Mouse (Mus musculus): ENCODE data around the gene Btrc. TPM values are rescaled to one million over a fixed set of nuclear protein-coding genes. Genes with fewer than 3 reads are reported as not detected.
"Not testable (repeated sequence)": the region's sequence is repeated elsewhere in the genome, so short reads cannot be mapped to it uniquely, and the experiment has no call there.

Btrc gene
- polyA plus RNA-seq (2015; fragmentation: Nextera tagmentation; extraction: Ambion mirVana) = 27.2 and 28.5 TPM in 2 replicates

DNA sequence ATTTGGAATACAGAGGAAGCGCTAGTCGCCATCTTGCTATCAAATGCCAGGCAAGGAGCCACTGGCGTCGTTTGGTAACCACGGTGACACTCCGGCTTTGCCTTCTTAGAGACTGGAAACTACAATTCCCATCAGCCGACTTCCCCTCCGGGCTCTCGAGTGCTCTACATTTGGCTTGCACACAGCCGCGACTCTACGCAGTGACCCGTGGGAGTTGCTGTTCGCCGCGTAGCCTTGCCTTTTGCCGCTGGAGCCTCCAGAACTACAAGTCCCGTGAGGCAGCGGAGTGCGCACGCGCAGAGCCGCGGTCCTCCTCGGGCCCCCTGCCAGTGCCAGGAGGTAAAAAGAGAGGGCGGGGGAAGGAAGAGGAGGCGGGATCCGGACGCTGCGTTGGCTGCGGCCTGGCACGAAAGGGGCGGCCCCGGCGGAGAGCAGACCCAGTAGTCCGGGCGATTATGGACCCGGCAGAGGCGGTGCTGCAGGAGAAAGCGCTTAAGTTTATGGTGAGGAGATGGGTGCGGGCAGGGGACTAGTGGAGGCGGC lies at the start of gene Btrc:
Gene Btrc, plus strand, starts transcription at position 351 of the 543 bp plus-strand sequence.
- peak; percentile 99 for DNase-seq (ENCODE audit: low spot score)

DNA sequence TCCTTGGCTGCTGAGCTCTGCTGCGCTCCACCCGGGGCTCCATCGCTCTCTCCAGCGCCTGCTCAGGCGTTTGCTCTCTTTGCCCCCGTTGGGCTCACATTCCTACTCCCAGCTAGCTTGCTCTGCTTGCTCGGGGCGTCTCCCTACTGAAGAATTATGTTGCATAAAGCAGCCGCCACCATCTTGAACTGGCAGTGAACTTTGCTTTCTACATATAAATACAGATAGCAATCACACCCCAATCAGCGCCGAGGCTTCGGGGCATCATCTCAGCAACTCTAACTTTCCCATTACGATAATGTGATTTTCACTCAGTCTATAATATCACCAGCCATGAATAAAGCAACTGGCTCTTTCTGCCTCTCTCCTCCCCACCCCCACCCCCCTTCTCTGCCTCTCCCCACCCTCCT lies 46.1 kb upstream of the Btrc start:
- DNase-seq (ENCODE audit: low spot score) = no peak

DNA sequence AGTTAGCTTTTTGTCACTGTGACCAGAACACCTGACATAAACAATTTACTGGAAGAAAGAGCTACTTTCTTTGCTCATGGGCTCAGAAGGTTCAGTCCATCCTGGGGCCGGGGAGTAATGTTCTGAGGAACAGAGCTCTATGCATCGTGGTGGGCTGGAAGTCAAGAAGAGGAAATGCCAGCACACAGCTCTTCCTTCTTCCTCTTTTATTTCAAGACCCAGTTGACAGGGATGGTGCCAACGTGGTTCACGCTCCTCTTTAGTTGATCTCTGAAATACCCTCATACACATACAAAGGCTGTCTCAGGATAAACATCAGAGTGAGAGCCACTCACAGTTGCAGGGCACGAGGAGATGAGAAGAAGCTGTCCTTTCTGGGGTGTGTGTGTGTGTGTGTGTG lies 42.5 kb upstream of the Btrc start:
- DNase-seq (ENCODE audit: low spot score) = no peak

DNA sequence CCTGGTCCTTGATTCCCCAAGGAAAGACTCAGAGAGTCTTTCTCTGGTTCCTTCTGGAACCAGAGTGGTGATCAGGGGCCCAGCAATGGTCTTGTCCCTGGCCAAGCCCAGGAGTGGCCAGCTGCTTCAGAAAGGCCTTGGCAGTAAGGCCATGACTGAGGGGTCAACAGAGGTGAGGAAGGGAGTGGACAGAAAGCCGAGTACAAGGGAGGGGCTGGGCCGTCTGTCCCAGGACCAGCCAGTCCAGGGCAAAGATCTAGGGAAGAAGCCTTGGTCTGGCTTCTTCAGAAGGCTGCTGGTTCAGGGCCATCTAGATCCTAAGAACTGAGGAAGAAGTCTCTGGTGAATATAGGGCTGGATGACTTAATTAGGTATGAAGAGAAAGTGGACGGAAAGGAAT lies 34.5 kb upstream of the Btrc start:
- DNase-seq (ENCODE audit: low spot score) = no peak

DNA sequence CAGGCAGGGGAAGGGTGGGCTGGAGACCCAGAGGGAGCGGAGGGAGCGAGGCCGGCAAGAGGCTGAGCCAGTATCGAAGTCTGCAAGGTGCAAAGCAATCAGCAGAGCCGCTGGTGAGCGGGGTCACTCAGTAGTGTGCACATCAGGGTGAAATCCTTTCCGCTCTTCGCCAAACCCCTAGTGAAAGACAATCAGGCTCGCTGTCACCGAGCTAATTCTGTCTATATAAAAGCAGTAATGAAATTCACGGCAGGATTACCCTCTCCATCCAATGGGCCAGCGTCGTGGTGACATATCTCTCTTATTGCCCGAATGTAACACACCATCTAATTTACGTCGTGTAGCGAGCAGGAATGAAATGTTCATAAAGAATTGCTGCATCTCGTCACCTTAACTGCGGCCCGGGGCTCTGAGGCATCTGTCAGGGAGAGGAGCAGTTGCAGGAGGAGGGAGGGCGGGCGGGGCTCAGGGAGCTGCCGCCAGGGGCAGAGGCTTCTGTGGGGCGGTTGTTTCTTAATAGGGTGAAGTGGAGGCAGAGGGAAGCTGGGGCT lies 33.7 kb upstream of the Btrc start:
- no peak for DNase-seq (ENCODE audit: low spot score)

DNA sequence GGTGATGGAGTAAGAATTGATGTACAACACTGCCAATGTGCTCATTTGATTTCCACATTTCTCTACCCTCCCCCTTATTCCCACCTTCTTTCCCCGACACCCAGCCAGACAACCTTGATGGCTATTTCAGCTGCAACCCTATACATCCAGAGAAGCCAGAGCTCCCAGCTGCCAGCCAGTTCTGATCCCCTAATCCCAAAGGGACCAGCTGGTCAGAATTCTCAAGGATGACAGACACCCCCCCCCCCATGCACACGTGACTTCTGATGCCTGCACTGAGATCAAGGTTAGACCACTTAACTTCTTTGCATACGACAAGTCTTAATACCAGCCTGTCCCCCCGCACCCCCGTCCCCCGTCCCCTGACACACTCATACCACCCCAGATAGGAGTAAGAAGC lies 26.8 kb upstream of the Btrc start:
- DNase-seq (ENCODE audit: low spot score) = no peak

DNA sequence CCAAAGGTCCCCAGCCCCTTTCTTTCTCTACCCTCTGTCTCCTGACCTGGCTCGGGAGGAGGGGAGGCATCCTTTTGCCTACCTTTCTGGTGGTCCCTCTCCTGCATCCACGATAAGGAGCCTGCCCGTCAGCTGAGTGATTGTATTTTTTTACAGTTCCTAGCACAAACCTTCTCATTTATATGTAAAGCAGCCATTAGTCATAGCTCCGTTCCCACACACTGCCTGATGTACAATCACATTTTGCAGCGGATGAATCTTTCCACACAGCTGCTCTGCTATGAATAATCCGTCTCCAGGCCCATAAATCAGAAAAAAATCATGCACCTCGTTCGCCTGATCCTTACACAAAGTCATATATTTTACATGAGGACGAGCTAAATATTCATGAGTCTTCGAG lies 25.4 kb upstream of the Btrc start:
- no peak for DNase-seq (ENCODE audit: low spot score)

DNA sequence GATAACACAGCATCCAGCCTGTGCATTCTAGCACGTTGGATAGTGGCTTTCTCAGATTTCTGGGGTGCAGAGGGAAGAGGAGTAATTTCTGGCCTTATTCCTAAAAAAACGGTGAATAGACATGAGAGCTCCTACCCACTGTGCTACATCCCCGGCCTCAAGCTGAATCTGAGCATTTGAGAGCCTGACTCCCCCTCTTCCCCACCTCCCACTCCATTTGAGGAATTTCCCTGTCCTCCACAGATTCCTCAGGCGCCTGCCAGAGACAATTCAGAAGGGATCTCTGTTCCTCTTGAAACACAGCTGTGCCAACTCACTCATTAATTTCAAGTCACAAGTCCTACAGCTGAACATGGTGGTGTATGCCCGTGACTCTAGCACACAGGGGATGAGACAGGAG lies 19.6 kb upstream of the Btrc start:
- DNase-seq (ENCODE audit: low spot score) = no peak

DNA sequence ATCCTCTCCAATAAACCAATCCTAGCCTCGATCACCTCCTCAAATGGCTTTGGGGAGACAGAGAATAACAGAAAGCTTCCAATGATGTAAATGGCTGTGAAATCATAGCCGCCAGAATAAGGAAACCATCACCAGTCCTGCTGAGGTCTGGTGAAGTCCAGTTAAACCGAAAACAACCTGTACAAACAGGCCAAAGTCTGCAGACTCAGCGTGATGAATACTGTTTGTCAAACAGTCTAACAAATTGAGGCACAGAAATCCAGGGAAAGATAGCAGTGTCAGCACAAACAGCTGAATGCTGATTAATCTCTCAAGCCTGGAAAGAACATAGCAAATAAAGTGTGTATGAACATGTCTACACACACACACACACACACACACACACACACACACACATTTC lies 15.3 kb upstream of the Btrc start:
- DNase-seq (ENCODE audit: low spot score) = no peak

DNA sequence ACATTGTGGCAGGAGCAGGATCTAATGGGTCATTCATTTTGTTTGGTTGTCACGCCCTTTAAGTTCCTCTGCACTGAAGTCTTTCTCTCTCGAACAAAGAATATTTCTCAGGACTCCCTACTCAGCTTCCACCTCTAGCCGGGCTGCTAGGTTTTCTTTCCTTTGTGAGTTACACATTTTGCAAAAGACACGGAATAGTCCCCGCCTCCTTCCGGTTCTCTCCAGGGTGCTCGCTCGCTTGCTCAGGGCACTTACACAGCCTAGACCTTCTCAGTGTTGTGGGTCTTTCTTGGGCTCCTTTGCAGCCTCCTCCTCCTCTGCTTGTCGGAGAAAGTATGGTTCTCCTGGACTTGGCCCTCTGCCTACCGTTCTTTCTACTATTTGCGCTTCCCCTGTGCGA lies 13.1 kb upstream of the Btrc start:
- DNase-seq (ENCODE audit: low spot score) = no peak

DNA sequence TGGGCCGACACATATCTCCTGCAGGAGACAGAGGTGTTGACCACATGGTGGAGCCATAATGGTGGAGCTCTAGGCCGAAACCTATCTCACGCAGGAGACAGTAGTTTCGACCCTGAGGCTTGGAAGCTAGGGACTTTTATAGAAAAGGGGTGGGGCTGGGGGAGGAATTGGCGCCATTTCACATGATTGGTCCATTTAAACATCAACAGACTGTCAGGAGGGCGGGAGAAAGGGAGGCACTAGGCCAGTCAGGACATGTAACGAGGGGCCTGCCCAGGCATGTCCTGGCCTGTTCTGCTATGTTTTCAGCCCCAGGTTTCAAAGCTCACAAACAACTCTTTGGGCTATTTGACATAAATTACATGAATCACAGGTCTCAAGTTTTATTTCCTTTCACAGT lies 10.8 kb upstream of the Btrc start:
- not testable (repeated sequence) for DNase-seq (ENCODE audit: low spot score)

DNA sequence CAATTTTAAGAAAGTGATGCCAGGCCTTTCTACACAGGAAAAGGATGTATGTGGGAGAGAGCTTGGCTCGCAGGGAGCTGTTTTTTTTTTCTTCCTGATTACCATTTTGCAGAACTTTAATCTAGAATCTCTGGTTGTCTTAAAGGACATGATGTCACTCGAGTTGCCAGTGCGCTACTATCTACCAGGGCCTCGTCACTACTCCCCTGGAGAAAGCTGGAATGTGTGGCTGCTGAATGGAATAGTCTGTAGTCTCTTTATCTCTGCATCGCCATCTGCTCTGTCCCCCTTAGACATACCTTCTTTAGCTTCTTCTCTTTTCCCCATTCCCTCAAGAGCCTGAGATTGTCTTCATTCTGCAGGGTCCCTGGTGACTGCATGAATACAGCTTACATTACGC lies 7.9 kb upstream of the Btrc start:
- DNase-seq (ENCODE audit: low spot score) = no peak

DNA sequence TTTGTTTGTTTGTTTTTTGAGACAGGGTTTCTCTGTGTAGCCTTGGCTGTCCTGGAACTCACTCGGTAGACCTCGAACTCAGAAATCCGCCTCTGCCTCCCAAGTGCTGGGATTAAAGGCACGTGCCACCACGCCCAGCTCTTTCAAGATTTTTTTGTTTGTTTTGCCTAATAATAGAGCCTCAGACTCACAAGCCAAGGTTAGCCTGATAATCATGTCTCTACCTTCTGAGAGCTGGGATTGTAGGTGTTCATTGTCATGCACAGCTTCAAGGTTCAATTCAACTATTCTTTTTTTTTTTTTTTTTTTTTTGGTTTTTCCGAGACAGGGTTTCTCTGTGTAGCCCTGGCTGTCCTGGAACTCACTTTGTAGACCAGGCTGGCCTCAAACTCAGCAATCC lies 6.7 kb upstream of the Btrc start:
- DNase-seq (ENCODE audit: low spot score) = not testable (repeated sequence)

DNA sequence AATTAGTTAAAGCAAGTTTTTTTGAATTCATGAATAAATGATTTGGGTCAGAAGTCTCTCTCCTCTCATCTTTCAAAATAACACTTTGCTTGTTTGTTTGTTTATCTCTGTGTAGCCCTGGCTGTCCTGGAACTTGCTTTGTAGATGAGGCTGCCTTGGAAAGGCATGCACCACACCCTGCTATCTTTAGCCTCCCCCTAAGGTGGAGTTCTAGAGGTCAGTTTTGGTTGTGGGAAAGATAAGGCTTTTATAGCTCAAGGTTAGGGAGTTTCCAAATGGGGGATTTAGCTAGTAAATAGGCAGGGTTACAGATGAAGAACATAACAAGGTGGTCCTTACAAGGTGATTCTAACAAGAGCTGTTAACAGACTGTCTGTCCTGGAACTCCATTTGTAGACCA lies 3.0 kb upstream of the Btrc start:
- DNase-seq (ENCODE audit: low spot score) = no peak

DNA sequence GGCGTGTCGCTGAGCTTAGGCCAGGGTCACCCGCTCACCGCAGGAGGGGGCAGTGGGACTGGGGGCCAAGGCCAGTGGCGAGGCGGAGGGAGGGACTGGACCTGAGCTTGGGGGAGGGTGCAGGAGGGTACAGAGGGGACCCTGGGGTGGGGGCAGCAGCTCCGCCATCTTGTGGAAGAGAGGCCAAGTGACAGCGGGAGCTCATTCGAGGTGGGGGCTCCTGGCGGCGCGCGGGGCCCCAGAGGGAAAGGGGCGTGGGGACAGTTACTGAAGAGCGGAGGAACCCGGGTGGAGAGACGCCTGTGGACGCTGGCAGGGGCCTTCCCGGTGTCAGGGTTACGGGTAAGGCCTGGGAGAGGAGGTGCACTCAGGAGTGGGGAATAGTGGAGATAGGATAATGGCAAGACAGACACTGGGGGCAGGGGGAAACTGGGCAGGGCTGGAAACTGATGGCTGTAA lies 428 bp downstream of the Btrc start:
- DNase-seq (ENCODE audit: low spot score) = peak; percentile 63

DNA sequence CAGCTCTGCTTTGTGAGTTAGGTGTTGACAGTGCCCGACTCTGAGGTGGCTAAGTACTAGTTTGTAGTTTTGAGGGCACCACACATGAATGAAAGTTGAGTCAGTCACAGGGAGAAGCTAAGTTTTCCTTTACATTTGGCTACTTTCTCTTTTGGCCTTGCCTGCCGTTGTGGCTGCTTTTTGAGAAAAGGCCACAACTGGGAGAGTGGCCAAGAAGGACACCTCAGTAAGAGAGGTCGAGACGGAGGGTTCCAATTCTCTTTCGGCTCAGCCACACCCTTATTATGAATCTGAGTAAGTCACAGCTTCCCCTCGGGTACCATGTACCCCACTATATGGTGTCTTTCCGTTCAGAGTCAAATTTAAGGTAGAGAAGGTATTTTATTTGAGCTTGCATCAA lies 3.1 kb downstream of the Btrc start:
- DNase-seq (ENCODE audit: low spot score) = no peak

DNA sequence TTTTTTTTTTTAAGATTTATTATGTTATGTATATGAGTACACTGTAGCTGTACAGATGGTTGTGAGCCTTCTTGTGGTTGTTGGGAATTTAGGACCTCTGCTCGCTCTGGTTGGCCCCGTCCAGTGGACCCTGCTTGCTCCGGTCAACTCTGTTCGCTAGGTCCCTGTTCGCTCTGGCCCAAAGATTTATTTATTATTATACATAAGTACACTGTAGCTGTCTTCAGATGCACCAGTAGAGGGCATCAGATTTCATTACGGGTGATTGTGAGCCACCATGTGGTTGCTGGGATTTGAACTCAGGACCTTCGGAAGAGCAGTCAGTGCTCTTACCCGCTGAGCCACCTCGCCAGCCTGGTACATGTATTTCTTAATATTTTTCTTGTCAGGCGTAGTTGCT lies 21.3 kb downstream of the Btrc start:
- not testable (repeated sequence) for DNase-seq (ENCODE audit: low spot score)

DNA sequence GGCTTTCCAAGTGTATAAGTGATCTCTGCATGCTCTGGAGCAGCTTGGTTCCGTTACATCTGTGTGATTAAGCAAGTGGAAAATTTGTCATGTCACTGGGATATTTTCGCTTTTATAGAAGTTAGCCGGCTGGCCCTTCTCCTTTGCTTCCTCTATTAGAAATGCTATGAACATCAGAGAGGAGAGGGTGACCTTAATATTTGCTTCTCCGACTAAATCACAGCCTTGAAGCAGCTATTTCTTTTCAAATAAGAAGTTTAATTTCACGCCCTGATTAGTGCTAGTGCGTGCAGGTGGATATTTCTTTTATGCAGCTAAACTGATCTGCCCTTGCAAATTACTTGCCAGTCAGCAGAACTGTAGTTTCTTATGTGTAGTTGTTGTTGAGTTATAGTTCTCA lies 25.0 kb downstream of the Btrc start:
- DNase-seq (ENCODE audit: low spot score) = no peak

DNA sequence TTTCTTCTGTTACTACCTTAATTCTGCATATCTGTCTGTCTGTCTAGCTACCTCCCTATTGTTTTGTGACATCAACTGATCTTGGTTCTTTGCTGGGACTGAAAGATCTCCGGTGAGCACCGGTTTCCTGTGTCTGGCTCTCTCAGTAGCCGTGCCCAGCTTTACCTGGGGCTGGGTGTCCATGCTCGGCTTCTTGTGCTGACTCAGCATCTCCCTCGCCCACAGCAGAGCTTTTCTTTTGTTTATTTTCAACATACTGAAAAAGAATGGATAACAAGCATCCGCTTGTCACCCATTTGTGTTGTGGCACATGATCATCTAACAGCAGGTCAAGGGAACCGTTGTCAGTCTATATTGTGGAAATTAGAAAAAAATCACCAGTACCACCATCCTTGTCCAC lies 30.5 kb downstream of the Btrc start:
- DNase-seq (ENCODE audit: low spot score) = no peak

DNA sequence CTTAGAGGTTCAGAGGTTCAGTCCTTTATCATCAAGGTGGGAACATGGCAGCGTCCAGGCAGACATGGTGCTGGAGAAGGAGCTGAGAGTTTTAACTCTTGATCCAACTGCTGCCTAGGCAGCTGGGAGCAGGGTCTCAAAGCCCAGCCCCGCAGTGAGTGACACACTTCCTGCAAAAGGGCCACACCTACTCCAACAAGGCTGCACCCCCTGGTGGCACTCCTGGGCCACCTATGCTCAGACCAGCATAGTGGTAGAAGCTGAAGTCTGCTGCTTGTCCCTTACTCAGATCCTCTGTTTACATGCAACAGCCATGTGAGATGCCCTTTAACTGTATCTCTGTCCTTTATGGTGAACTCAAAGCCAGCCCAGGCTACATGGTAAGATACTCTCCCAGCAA lies 47.5 kb downstream of the Btrc start:
- peak; percentile 58 for DNase-seq (ENCODE audit: low spot score)

DNA sequence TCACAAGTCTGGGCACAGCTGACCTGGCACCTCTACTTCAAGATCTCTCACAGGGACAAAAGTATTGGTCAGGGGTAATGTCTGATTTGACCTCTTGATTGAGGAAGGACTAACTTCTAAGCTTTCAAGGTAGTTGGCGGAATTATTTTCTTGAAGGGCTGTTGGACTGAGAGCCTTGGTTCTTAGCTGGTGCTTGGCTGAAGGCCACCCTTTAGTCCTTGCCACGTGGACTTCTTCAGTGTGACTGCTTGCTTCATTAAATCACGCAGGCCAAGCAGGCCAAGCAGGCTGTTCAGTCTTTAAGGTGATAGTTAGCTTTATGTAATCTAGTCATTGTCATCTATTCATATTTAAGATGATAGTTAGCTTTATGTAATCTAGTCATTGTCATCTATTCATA lies 49.2 kb downstream of the Btrc start:
- no peak for DNase-seq (ENCODE audit: low spot score)

DNA sequence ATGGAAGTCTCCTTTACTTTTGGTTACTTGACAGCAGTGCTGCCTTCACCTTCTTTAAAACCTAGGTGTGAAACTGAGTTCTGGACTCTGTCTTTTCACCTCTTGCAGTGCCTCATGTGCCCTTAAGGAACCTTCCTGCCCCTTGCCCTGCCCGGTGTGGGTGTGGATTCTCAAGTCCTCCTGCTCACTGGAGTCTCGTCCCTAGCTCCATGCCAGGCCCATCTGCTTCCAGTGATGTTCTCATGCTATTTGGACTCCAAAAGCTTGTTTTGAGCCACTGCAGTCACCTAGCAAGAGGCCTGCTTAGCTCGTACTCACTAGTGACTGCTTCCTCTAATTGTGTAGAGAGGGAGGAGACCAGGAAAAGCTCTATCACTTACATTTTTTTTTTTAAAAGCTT lies 50.4 kb downstream of the Btrc start:
- DNase-seq (ENCODE audit: low spot score) = no peak

DNA sequence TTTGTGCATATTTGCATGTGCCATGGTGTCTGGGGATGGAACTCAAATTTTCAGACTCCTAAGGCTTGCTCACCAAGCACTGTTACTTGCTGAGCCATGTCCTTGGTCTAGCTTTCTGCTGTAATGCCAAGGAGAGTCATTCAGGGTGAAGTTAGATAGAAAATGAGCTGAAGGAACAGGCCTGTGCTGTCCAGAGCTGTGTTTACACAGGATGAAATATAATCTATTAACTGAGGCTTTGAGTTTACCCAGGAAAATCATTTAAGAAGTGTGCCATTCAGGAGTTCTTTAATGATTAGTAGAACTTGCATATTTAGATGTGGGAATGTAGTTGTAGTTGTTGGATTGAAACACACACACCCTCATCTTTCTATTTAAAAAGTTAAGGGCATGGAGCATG lies 54.1 kb downstream of the Btrc start:
- no peak for DNase-seq (ENCODE audit: low spot score)

DNA sequence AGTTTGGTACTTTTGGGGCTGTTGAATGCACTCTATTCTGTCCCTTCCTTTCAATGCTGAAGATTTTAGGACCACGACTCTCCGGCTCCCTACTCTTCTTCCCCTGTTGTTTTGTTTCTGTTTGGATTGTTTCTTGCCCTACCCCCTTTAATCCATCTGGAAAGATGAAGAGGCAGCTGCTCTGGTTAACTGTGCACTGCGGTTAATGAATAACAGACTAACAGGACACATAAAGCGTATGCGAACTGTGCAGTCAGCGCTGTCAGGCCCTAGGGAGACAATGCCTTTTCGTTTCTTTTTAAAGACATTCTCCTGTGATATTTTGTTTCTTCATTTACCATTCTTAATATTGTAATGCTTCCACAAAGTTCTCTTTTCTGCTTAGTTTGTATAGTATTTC lies 58.7 kb downstream of the Btrc start:
- DNase-seq (ENCODE audit: low spot score) = no peak

Measured in thymus, postnatal 0 days (tissue).